Mouse (Mus musculus): Measurements from ENCODE around the gene Wdfy3.
A peak's percentile ranks its signal among the peaks of the same experiment; 100 is the strongest.

The Wdfy3 gene

GRCm38 (mm10) chr5:101830180-101830579 is 239.5 kb downstream of the Wdfy3 start:
- DNase-seq (ENCODE audit: low spot score), result no peak

- DNase-seq (ENCODE audit: low spot score), result no peak
Observed at GRCm38 (mm10) chr5:101828932-101829331, 240.8 kb downstream of the Wdfy3 start.

GRCm38 (mm10) chr5:101827477-101827876 is 242.2 kb downstream of the Wdfy3 start:
- DNase-seq (ENCODE audit: low spot score), result no peak

- peak; percentile 70 for DNase-seq (ENCODE audit: low spot score)
Observed at GRCm38 (mm10) chr5:101826531-101826970, 243.2 kb downstream of the Wdfy3 start.

GRCm38 (mm10) chr5:101825111-101825911 is 244.4 kb downstream of the Wdfy3 start:
- DNase-seq (ENCODE audit: low spot score), result peak; percentile 36

- DNase-seq (ENCODE audit: low spot score), result no peak
Observed at GRCm38 (mm10) chr5:101822311-101822670, 247.4 kb downstream of the Wdfy3 start.

- no peak for DNase-seq (ENCODE audit: low spot score)
Observed at GRCm38 (mm10) chr5:101821491-101822310, 248.0 kb downstream of the Wdfy3 start.

GRCm38 (mm10) chr5:101821052-101821451 is 248.7 kb downstream of the Wdfy3 start:
- DNase-seq (ENCODE audit: low spot score), result no peak

- no peak for DNase-seq (ENCODE audit: low spot score)
Observed at GRCm38 (mm10) chr5:101819844-101820243, 249.9 kb downstream of the Wdfy3 start.

GRCm38 (mm10) chr5:101819216-101819615 is 250.5 kb downstream of the Wdfy3 start:
- peak; percentile 43 for DNase-seq (ENCODE audit: low spot score)

GRCm38 (mm10) chr5:101816822-101817221 is 252.9 kb downstream of the Wdfy3 start:
- peak; percentile 43 for DNase-seq (ENCODE audit: low spot score)

- DNase-seq (ENCODE audit: low spot score), result no peak
Observed at GRCm38 (mm10) chr5:101811296-101812169, 258.2 kb downstream of the Wdfy3 start.

GRCm38 (mm10) chr5:101802358-101803022 is 267.2 kb downstream of the Wdfy3 start:
- DNase-seq (ENCODE audit: low spot score), result no peak

GRCm38 (mm10) chr5:101801891-101802290 is 267.8 kb downstream of the Wdfy3 start:
- no peak for DNase-seq (ENCODE audit: low spot score)

GRCm38 (mm10) chr5:101792665-101793064 is 277.1 kb downstream of the Wdfy3 start:
- DNase-seq (ENCODE audit: low spot score), result no peak

GRCm38 (mm10) chr5:101790560-101790959 is 279.2 kb downstream of the Wdfy3 start:
- DNase-seq (ENCODE audit: low spot score), result no peak

- no peak for DNase-seq (ENCODE audit: low spot score)
Observed at GRCm38 (mm10) chr5:101789770-101790169, 280.0 kb downstream of the Wdfy3 start.

- DNase-seq (ENCODE audit: low spot score), result no peak
Observed at GRCm38 (mm10) chr5:101785921-101786614, 283.7 kb downstream of the Wdfy3 start.

- DNase-seq (ENCODE audit: low spot score), result no peak
Observed at GRCm38 (mm10) chr5:101784787-101785186, 284.9 kb downstream of the Wdfy3 start.

GRCm38 (mm10) chr5:101784328-101784727 is 285.4 kb downstream of the Wdfy3 start:
- DNase-seq (ENCODE audit: low spot score), result no peak
